Mouse (Mus musculus) ES-E14 (cell line): ENCODE results near the gene Hspd1.

Experiments used
- MAFK ChIP-seq: IDR thresholded peaks from 2 replicates; pipeline ENCODE4 v1.6.1; 2014; ENCODE audit warnings: mild to moderate bottlenecking, low read depth, low read length, inconsistent platforms; ENCODE audit not compliant: insufficient read depth
- ZC3H11A ChIP-seq: IDR thresholded peaks from 2 replicates; pipeline ENCODE4 v1.6.1; 2012; ENCODE audit warnings: low read depth, mild to moderate bottlenecking, inconsistent platforms, low read length, borderline replicate concordance
- ZNF384 ChIP-seq: IDR thresholded peaks from 2 replicates; pipeline ENCODE4 v1.6.1; 2012; ENCODE audit warnings: low read depth, low read length, inconsistent platforms

GRCm38 (mm10) chr1:55123046-55123445 lies 35.0 kb upstream of the Hspd1 start:
- TF ChIP-seq MAFK, result no peak
- no peak for TF ChIP-seq ZC3H11A
- TF ChIP-seq ZNF384, result no peak
